In the genomic region with DNA sequence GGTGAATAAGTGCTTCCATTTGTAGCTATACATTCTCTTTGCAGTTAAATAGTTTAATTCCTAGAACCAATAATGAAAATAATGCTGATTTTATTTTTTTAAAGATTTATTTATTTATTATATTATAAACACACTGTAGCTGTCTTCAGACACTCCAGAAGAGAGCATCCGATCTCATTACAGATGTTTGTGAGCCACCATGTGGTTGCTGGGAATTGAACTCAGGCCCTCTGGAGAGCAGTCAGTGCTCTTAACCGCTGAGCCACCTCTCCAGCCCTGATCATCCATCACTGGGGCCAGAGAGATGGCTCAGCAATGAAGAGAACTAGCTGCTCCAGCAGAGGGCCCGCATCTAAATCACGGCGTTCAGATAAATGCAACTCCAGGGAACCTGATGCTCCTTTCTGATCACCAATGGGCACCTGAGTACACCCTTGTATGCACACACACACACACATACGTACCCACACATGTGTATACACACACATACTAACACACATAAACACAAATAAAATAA, we compare ENCODE assay signal across 15 mouse cellular contexts. TPM values are rescaled to one million over a fixed set of nuclear protein-coding genes. Genes with fewer than 3 reads are reported as not detected.
A peak's percentile ranks its signal among the peaks of the same experiment; 100 is the strongest.
DNase-seq lines count a peak whose midpoint lies in the region; ATAC-seq and TF ChIP-seq lines count a peak whose summit lies in the region.
"Had no signal": no experiment of that assay in that cellular context is flagged by ENCODE, and none has a peak within 500 bp of the region (broad histone marks: within the 10 kb centered on the region; RNA-seq: fewer than 3 reads in every experiment).

No protein-coding gene starts in this region.

- H3K4me3 ChIP-seq in heart, embryonic 10.5 days: no peak overlapping the region
- H3K4me3 ChIP-seq in midbrain, embryonic 16.5 days (ENCODE audit: low read depth, low read length): no peak overlapping the region
- H3K4me3 ChIP-seq in midbrain, embryonic 15.5 days: no peak overlapping the region
- H3K4me3 ChIP-seq in liver, postnatal 0 days (ENCODE audit: low read depth, low read length): no peak overlapping the region
- no peak overlapping the region for H3K4me3 ChIP-seq in heart, adult 2 months
- H3K4me3 ChIP-seq: embryonic facial prominence, embryonic 13.5 days; kidney, embryonic 15.5 days; stomach, embryonic 15.5 days had no signal

- WGBS in heart, embryonic 10.5 days: 61% methylated on average over 6 of the region's 6 CpGs
- WGBS in midbrain, embryonic 16.5 days: 65% methylated on average over 6 of the region's 6 CpGs
- 61% methylated on average over 6 of the region's 6 CpGs for WGBS in midbrain, embryonic 15.5 days
- 78% methylated on average over 6 of the region's 6 CpGs for WGBS in liver, postnatal 0 days (ENCODE audit: insufficient replicate concordance)
- WGBS in heart, adult 2 months: 76% methylated on average over 6 of the region's 6 CpGs

- H3K27me3 ChIP-seq in heart, embryonic 10.5 days (ENCODE audit: insufficient read depth, poor library complexity, severe bottlenecking): no peaks in the 10 kb centered on the region
- no peaks in the 10 kb centered on the region for H3K27me3 ChIP-seq in midbrain, embryonic 16.5 days (ENCODE audit: control insufficient read depth, insufficient read depth, low read depth, low read length)
- H3K27me3 ChIP-seq in midbrain, embryonic 15.5 days (replicated peaks): no peaks in the 10 kb centered on the region
- H3K27me3 ChIP-seq in liver, postnatal 0 days (ENCODE audit: insufficient read depth, low read length): no peaks in the 10 kb centered on the region
- H3K27me3 ChIP-seq in heart, adult 2 months (ENCODE audit: control insufficient read depth, insufficient read depth, low read length): no peaks in the 10 kb centered on the region
- H3K27me3 ChIP-seq: embryonic facial prominence, embryonic 13.5 days; stomach, embryonic 15.5 days had no signal

- H3K79me2 ChIP-seq in heart, adult 2 months (replicated peaks; ENCODE audit: control insufficient read depth, insufficient read depth, low read length): peaks cover 2% of the 10 kb centered on the region; the same call in 1 of the 2 replicates

- no peak overlapping the region for H3K27ac ChIP-seq in heart, embryonic 10.5 days
- no peak overlapping the region for H3K27ac ChIP-seq in midbrain, embryonic 16.5 days (ENCODE audit: low read length)
- H3K27ac ChIP-seq in midbrain, embryonic 15.5 days: no peak overlapping the region
- H3K27ac ChIP-seq in liver, postnatal 0 days (ENCODE audit: low read depth): no peak overlapping the region
- H3K27ac ChIP-seq in heart, adult 2 months: no peak overlapping the region
- H3K27ac ChIP-seq: embryonic facial prominence, embryonic 13.5 days; kidney, embryonic 15.5 days; stomach, embryonic 15.5 days had no signal

- H3K36me3 ChIP-seq in heart, embryonic 10.5 days: peaks cover 8% of the 10 kb centered on the region
- H3K36me3 ChIP-seq in midbrain, embryonic 16.5 days (ENCODE audit: control insufficient read depth, insufficient read depth, low read length): peaks cover 4% of the 10 kb centered on the region
- no peaks in the 10 kb centered on the region for H3K36me3 ChIP-seq in midbrain, embryonic 15.5 days (replicated peaks)
- H3K36me3 ChIP-seq in liver, postnatal 0 days (replicated peaks; ENCODE audit: insufficient read depth, low read length): peaks cover 4% of the 10 kb centered on the region; the same call in 1 of the 2 replicates
- 0 out of 2 replicates have a peak, but pooled peaks cover 3% of the 10 kb centered on the region for H3K36me3 ChIP-seq in heart, adult 2 months (ENCODE audit: control insufficient read depth, insufficient read depth, low read length)
- H3K36me3 ChIP-seq: stomach, embryonic 15.5 days had no signal

- TF ChIP-seq POLR2A in heart, adult 2 months (IDR thresholded peaks at IDR 0.05; ENCODE audit: insufficient read depth, low read depth, low read length): no peak

- peaks cover 14% of the 10 kb centered on the region for H3K4me1 ChIP-seq in heart, embryonic 10.5 days
- H3K4me1 ChIP-seq in midbrain, embryonic 16.5 days (ENCODE audit: control insufficient read depth, insufficient read depth, low read length): peaks cover 23% of the 10 kb centered on the region
- peaks cover 23% of the 10 kb centered on the region for H3K4me1 ChIP-seq in midbrain, embryonic 15.5 days
- peaks cover 26% of the 10 kb centered on the region for H3K4me1 ChIP-seq in liver, postnatal 0 days (ENCODE audit: insufficient read depth)
- H3K4me1 ChIP-seq in heart, adult 2 months (ENCODE audit: control insufficient read depth, insufficient read depth, low read length): peaks cover 6% of the 10 kb centered on the region

- peak overlapping the region; percentile 17; the same call in 1 of the 2 replicates for H3K4me2 ChIP-seq in midbrain, embryonic 16.5 days (ENCODE audit: low read length)
- H3K4me2 ChIP-seq in midbrain, embryonic 15.5 days: no peak overlapping the region
- peak overlapping the region; percentile 46; the same call in 1 of the 2 replicates for H3K4me2 ChIP-seq in liver, postnatal 0 days (ENCODE audit: low read depth, low read length)
- H3K4me2 ChIP-seq: embryonic facial prominence, embryonic 13.5 days had no signal

- no peak for TF ChIP-seq EP300 in liver, postnatal 0 days (IDR thresholded peaks at IDR 0.05; ENCODE audit: low read depth)
- no peak for TF ChIP-seq EP300 in heart, adult 2 months (IDR thresholded peaks at IDR 0.05; ENCODE audit: insufficient read depth, low read depth, low read length)

- no peaks in the 10 kb centered on the region for H3K9me3 ChIP-seq in heart, embryonic 10.5 days
- no peaks in the 10 kb centered on the region for H3K9me3 ChIP-seq in midbrain, embryonic 16.5 days (replicated peaks; ENCODE audit: control insufficient read depth, low read length, poor library complexity, severe bottlenecking)
- no peaks in the 10 kb centered on the region for H3K9me3 ChIP-seq in midbrain, embryonic 15.5 days
- no peaks in the 10 kb centered on the region for H3K9me3 ChIP-seq in liver, postnatal 0 days (ENCODE audit: low read length)
- H3K9me3 ChIP-seq: embryonic facial prominence, embryonic 13.5 days; kidney, embryonic 15.5 days; stomach, embryonic 15.5 days had no signal

- no peak for TF ChIP-seq CTCF in liver, postnatal 0 days (IDR thresholded peaks at IDR 0.05; ENCODE audit: low read depth)
- TF ChIP-seq CTCF in heart, adult 2 months (IDR thresholded peaks at IDR 0.05): no peak

- ATAC-seq in midbrain, embryonic 16.5 days: no peak
- ATAC-seq in midbrain, embryonic 15.5 days (replicated peaks): no peak
- no peak for ATAC-seq in liver, postnatal 0 days
- ATAC-seq: forebrain, embryonic 16.5 days had no signal

- H3K9ac ChIP-seq in midbrain, embryonic 16.5 days (ENCODE audit: low read depth, low read length): no peak overlapping the region
- no peak overlapping the region for H3K9ac ChIP-seq in midbrain, embryonic 15.5 days
- H3K9ac ChIP-seq in liver, postnatal 0 days (replicated peaks): no peak overlapping the region
- H3K9ac ChIP-seq in heart, adult 2 months (ENCODE audit: low read depth, low read length): no peak overlapping the region
- H3K9ac ChIP-seq: embryonic facial prominence, embryonic 13.5 days; kidney, embryonic 15.5 days; stomach, embryonic 15.5 days had no signal

- peak; percentile 87 for DNase-seq in heart, adult 11 months
- no peak for DNase-seq in heart, embryonic 10.5 days (ENCODE audit: low spot score)
- peak; percentile 50 for DNase-seq in brain, adult 2 months (ENCODE audit: low read depth, low spot score)
- no peak for DNase-seq in liver, postnatal 0 days
- DNase-seq in heart, adult 2 months: no peak
- DNase-seq: adrenal gland, postnatal 25 days; cerebellum, adult 9-10 months; gastrocnemius, postnatal 36 days; heart, postnatal 14 days had no signal

- intact Hi-C loops in heart, adult 2 months (cut with DNase I): no loop called here

RNA-seq across cellular contexts. Expression of a gene that starts 3.5 kb away (rescaled TPM):
- polyA plus RNA-seq in heart, embryonic 10.5 days (2016; fragmentation: Nextera tagmentation; extraction: Ambion mirVana): 13.5 and 15.5 TPM in 2 replicates
- polyA plus RNA-seq in midbrain, embryonic 16.5 days (2015; fragmentation: Nextera tagmentation; extraction: Ambion mirVana): 10.9 and 12.0 TPM in 2 replicates
- polyA plus RNA-seq in midbrain, embryonic 15.5 days (2015; fragmentation: Nextera tagmentation; extraction: Ambion mirVana): 12.2 and 12.5 TPM in 2 replicates
- polyA plus RNA-seq in liver, postnatal 0 days (2015; fragmentation: Nextera tagmentation; extraction: Ambion mirVana): 13.8 and 17.4 TPM in 2 replicates
- 10 to 100 TPM; 21.3 to 22.5 TPM for total RNA-seq in heart, adult 2 months (2021)
- polyA plus RNA-seq in heart, adult 2 months (2012; rRNA removed): 17.1 and 31.1 TPM in 2 replicates

Comparison
In these comparisons a context has a peak if more than half of its experiments do, and no peak if none do; other contexts are left out.
1. DNase-seq: peak in heart, adult 11 months (single experiment) and brain, adult 2 months (single experiment); none in heart, embryonic 10.5 days (single experiment), liver, postnatal 0 days (single experiment) and heart, adult 2 months (0 of 2).